Mouse (Mus musculus) testis, adult 2 months (tissue): ENCODE data around the gene Nexn.

Experiments
- CTCF ChIP-seq: fragments of 200-500 bp; IDR thresholded peaks from 2 replicates; pipeline ENCODE4 v1.5.1; 2012; ENCODE audit warnings: low read depth, mild to moderate bottlenecking, inconsistent platforms, low read length, moderate library complexity; ENCODE audit not compliant: control insufficient read depth, insufficient read depth, insufficient replicate concordance
- POLR2A ChIP-seq: fragments of 200-500 bp; IDR thresholded peaks from 2 replicates; pipeline ENCODE4 v1.6.1; 2012; ENCODE audit warnings: low read depth, mild to moderate bottlenecking, inconsistent platforms, low read length, moderate library complexity; ENCODE audit not compliant: control insufficient read depth

DNA sequence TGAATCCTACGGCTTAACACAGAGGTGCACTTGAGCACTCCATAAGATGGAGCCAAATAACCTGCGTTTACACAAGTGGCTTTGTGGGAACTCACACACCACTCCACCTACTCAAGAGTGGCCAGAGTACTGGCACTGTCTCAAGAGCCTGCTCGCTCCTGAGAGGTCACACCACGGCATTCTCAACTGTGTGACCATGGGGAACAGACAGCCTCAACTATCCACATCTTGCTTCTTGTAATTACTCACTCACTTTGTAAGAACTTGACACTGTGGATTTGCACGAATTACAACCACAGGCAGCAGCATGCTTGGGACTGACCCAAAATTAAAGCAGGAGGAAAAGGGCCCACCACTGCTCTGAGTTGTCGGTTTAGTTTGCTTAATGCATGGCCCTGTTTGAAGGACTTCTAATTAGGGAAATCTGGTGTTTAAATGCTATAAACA, 74.3 kb downstream of the Nexn start:
- TF ChIP-seq CTCF = no peak
- TF ChIP-seq POLR2A = no peak
